Mouse (Mus musculus) heart, embryonic 10.5 days (tissue): Measurements from ENCODE around the gene Insc. TPM values are rescaled to one million over a fixed set of nuclear protein-coding genes. Genes with fewer than 3 reads are reported as not detected.

Experiments used
- polyA plus RNA-seq: library from polyadenylated mRNA; unstranded; fragments of >200 nt; fragmentation: Nextera tagmentation; extraction: Ambion mirVana; gene quantifications from 2 replicates; pipeline ENCODE4 v1.2.1, GENCODE M21; 2016

Insc gene
- polyA plus RNA-seq, 1 experiment from 2014 or later: 1.5 TPM

Other genes with a start within 250 kb of the Insc start
- 1.3 and 1.5 TPM in 2 replicates for gene Cyp2r1, start 180.7 kb upstream of the Insc start, polyA plus RNA-seq
- 3.1 and 13.1 TPM in 2 replicates for gene Calca, start 107.3 kb upstream of the Insc start, polyA plus RNA-seq
- not detected in 2 replicates for gene Calcb, start 25.1 kb upstream of the Insc start, polyA plus RNA-seq